ENCODE assay signal across 8 mouse cellular contexts in the genomic region with DNA sequence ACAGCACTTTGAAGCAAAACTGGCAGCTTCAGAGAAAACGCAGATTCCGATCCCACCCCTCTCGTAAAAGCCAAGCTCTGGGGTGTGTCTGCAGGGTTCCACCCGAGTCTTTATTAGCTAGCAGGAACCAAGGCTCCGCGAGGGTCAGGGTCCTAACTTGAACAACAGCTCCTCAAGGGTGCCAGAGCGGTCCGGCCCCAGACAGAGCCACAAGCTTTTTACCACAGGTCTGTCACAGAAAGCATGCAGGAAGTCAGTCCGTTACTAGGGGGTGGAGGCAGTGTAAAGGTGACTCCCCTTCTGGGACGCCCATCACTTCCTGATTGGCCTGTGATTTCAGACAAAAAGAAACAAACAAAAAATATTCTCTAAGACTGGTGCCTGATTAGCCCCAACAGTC. TPM values are rescaled to one million over a fixed set of nuclear protein-coding genes. Genes with fewer than 3 reads are reported as not detected.
A peak's percentile ranks its signal among the peaks of the same experiment; 100 is the strongest.
DNase-seq lines count a peak whose midpoint lies in the region; ATAC-seq lines count a peak whose summit lies in the region.

No protein-coding gene starts in this region.

- no peaks in the 10 kb centered on the region; the same call in 1 of the 2 replicates for H3K9me3 ChIP-seq in forebrain, embryonic 13.5 days (replicated peaks)
- no peaks in the 10 kb centered on the region for H3K9me3 ChIP-seq in kidney, embryonic 15.5 days (replicated peaks)
- H3K9me3 ChIP-seq in megakaryocyte, embryonic 14.5 days, result peaks cover 20% of the 10 kb centered on the region

- DNase-seq in 3134 (ENCODE audit: extremely low read depth, insufficient read length, low spot score), result peak; percentile 55
- DNase-seq in thymus, postnatal 14 days, result peak; percentile 60
- no peak for DNase-seq in frontal cortex, postnatal 10 days (ENCODE audit: low spot score in 2 of 2)
- no peak for DNase-seq in urinary bladder, postnatal 14 days (ENCODE audit: low spot score)

- H3K27ac ChIP-seq in forebrain, embryonic 13.5 days, result no peak overlapping the region
- no peak overlapping the region for H3K27ac ChIP-seq in kidney, embryonic 15.5 days

- H3K4me1 ChIP-seq in forebrain, embryonic 13.5 days, result peaks cover 36% of the 10 kb centered on the region
- peaks cover 44% of the 10 kb centered on the region for H3K4me1 ChIP-seq in kidney, embryonic 15.5 days
- H3K4me1 ChIP-seq in megakaryocyte, embryonic 14.5 days, result peaks cover 67% of the 10 kb centered on the region

- H3K4me3 ChIP-seq in forebrain, embryonic 13.5 days, result peak overlapping the region; percentile 60; the same call in 1 of the 2 replicates
- H3K4me3 ChIP-seq in kidney, embryonic 15.5 days (replicated peaks), result peak overlapping the region; percentile 60
- H3K4me3 ChIP-seq in megakaryocyte, embryonic 14.5 days (replicated peaks), result peak overlapping the region; percentile 98

- peaks cover 96% of the 10 kb centered on the region for H3K27me3 ChIP-seq in forebrain, embryonic 13.5 days
- peaks cover 90% of the 10 kb centered on the region for H3K27me3 ChIP-seq in kidney, embryonic 15.5 days
- peaks cover 22% of the 10 kb centered on the region for H3K27me3 ChIP-seq in megakaryocyte, embryonic 14.5 days (replicated peaks)

- H3K4me2 ChIP-seq in forebrain, embryonic 13.5 days, result peak overlapping the region; percentile 77
- H3K4me2 ChIP-seq in kidney, embryonic 15.5 days, result peak overlapping the region; percentile 82

- no peaks in the 10 kb centered on the region for H3K36me3 ChIP-seq in forebrain, embryonic 13.5 days (ENCODE audit: poor library complexity, severe bottlenecking)
- no peaks in the 10 kb centered on the region for H3K36me3 ChIP-seq in kidney, embryonic 15.5 days
- peaks cover 49% of the 10 kb centered on the region for H3K36me3 ChIP-seq in megakaryocyte, embryonic 14.5 days (replicated peaks; ENCODE audit: low read length)

- WGBS in forebrain, embryonic 13.5 days, result 15% methylated on average over 10 of the region's 10 CpGs
- WGBS in kidney, embryonic 15.5 days, result 4% methylated on average over 10 of the region's 10 CpGs

- ATAC-seq in CD4-positive, CD25-positive, alpha-beta regulatory T cell, adult 4 months, result peak; percentile 78
- no peak for ATAC-seq in forebrain, embryonic 13.5 days
- no peak for ATAC-seq in kidney, embryonic 15.5 days (replicated peaks; ENCODE audit: low FRiP score)

- H3K9ac ChIP-seq in forebrain, embryonic 13.5 days, result no peak overlapping the region
- 0 out of 2 replicates have a peak overlapping the region, but pooled peaks have one; percentile 54 for H3K9ac ChIP-seq in kidney, embryonic 15.5 days

RNA-seq across cellular contexts. Expression of gene Fbxl8, which starts 0.7 kb away (rescaled TPM):
- 10 to 100 TPM; 16.5 to 27.6 TPM for polyA plus RNA-seq in CD4-positive, CD25-positive, alpha-beta regulatory T cell, adult 4 months (2017; shearing (Covaris generic))
- 0.44 and 0.58 TPM in 2 replicates for polyA plus RNA-seq in forebrain, embryonic 13.5 days (2015; fragmentation: Nextera tagmentation; extraction: Ambion mirVana)
- 2.3 and 2.7 TPM in 2 replicates for polyA plus RNA-seq in kidney, embryonic 15.5 days (2015; fragmentation: Nextera tagmentation; extraction: Ambion mirVana)
- polyA plus RNA-seq in megakaryocyte, embryonic 14.5 days (2012; ENCODE audit: insufficient read depth, low replicate concordance), result 6.2 and 8.9 TPM in 2 replicates

RNA-seq across cellular contexts. Expression of gene Tradd, which starts 0.7 kb away (rescaled TPM):
- 10 to 100 TPM; 58.1 to 76.0 TPM for polyA plus RNA-seq in CD4-positive, CD25-positive, alpha-beta regulatory T cell, adult 4 months (2017; shearing (Covaris generic))
- 13.2 and 13.3 TPM in 2 replicates for polyA plus RNA-seq in forebrain, embryonic 13.5 days (2015; fragmentation: Nextera tagmentation; extraction: Ambion mirVana)
- 20.0 and 24.2 TPM in 2 replicates for polyA plus RNA-seq in kidney, embryonic 15.5 days (2015; fragmentation: Nextera tagmentation; extraction: Ambion mirVana)
- 32.6 and 35.8 TPM in 2 replicates for polyA plus RNA-seq in megakaryocyte, embryonic 14.5 days (2012; ENCODE audit: insufficient read depth, low replicate concordance)

RNA-seq across cellular contexts. Expression of gene Hsf4, which starts 4.5 kb away (rescaled TPM):
- polyA plus RNA-seq in CD4-positive, CD25-positive, alpha-beta regulatory T cell, adult 4 months (2017; shearing (Covaris generic)), result under 1 TPM; 0.26 to 0.39 TPM
- 0.10 and 0.13 TPM in 2 replicates for polyA plus RNA-seq in forebrain, embryonic 13.5 days (2015; fragmentation: Nextera tagmentation; extraction: Ambion mirVana)
- polyA plus RNA-seq in kidney, embryonic 15.5 days (2015; fragmentation: Nextera tagmentation; extraction: Ambion mirVana), result 0.12 and 0.13 TPM in 2 replicates
- polyA plus RNA-seq in megakaryocyte, embryonic 14.5 days (2012; ENCODE audit: insufficient read depth, low replicate concordance), result 0.73 TPM in 1 of 2 replicates, not detected in the other

RNA-seq across cellular contexts. Expression of gene B3gnt9, which starts 10.2 kb away (rescaled TPM):
- under 1 TPM; 0.33 to 0.47 TPM for polyA plus RNA-seq in CD4-positive, CD25-positive, alpha-beta regulatory T cell, adult 4 months (2017; shearing (Covaris generic))
- polyA plus RNA-seq in forebrain, embryonic 13.5 days (2015; fragmentation: Nextera tagmentation; extraction: Ambion mirVana), result 1.3 and 2.4 TPM in 2 replicates
- 9.6 and 13.5 TPM in 2 replicates for polyA plus RNA-seq in kidney, embryonic 15.5 days (2015; fragmentation: Nextera tagmentation; extraction: Ambion mirVana)
- polyA plus RNA-seq in megakaryocyte, embryonic 14.5 days (2012; ENCODE audit: insufficient read depth, low replicate concordance), result 4.9 and 14.6 TPM in 2 replicates

RNA-seq across cellular contexts. Expression of gene Nol3, which starts 10.8 kb away (rescaled TPM):
- under 1 TPM in 1 of 2 experiments, not detected in 1; 0.15 TPM for polyA plus RNA-seq in CD4-positive, CD25-positive, alpha-beta regulatory T cell, adult 4 months (2017; shearing (Covaris generic))
- 2.4 and 3.0 TPM in 2 replicates for polyA plus RNA-seq in forebrain, embryonic 13.5 days (2015; fragmentation: Nextera tagmentation; extraction: Ambion mirVana)
- 0.84 and 1.1 TPM in 2 replicates for polyA plus RNA-seq in kidney, embryonic 15.5 days (2015; fragmentation: Nextera tagmentation; extraction: Ambion mirVana)
- 0.41 TPM in 1 of 2 replicates, not detected in the other for polyA plus RNA-seq in megakaryocyte, embryonic 14.5 days (2012; ENCODE audit: insufficient read depth, low replicate concordance)

Comparison
In these comparisons a context has a peak if more than half of its experiments do, and no peak if none do; other contexts are left out.
1. DNase-seq: peak in 3134 (single experiment) and thymus, postnatal 14 days (single experiment); none in frontal cortex, postnatal 10 days (0 of 2) and urinary bladder, postnatal 14 days (single experiment).
2. Peak in every context shown above with its lines, with median percentiles within 50 percentile points of each other: H3K4me3 ChIP-seq.